Mouse (Mus musculus) heart, postnatal 25 days (tissue): ENCODE measurements around the gene Ssr1. TPM values are rescaled to one million over a fixed set of nuclear protein-coding genes. Genes with fewer than 3 reads are reported as not detected.

ENCODE experiments used
- DNase-seq: peaks from one replicate; pipeline ENCODE4 v3.0.0; 2022; ENCODE audit warnings: low spot score
- intact Hi-C: fragments of 180-260 bp; cut with DNase I; formaldehyde crosslinking; loops from one replicate; pipeline ENCODE4 v1.15.1; 2025
- total RNA-seq, 2 experiments: library from RNA; stranded (reverse); gene quantifications; 2 replicates each; pipeline ENCODE4 v1.2.3; 2021

Gene Ssr1
- total RNA-seq, 2 experiments from 2014 or later, result 41.8 to 41.9 TPM

GRCm38 (mm10) chr13:37958498-37959238, 35.3 kb downstream of the Ssr1 start:
- intact Hi-C loops, result no loop called here
- DNase-seq, result no peak

DNA sequence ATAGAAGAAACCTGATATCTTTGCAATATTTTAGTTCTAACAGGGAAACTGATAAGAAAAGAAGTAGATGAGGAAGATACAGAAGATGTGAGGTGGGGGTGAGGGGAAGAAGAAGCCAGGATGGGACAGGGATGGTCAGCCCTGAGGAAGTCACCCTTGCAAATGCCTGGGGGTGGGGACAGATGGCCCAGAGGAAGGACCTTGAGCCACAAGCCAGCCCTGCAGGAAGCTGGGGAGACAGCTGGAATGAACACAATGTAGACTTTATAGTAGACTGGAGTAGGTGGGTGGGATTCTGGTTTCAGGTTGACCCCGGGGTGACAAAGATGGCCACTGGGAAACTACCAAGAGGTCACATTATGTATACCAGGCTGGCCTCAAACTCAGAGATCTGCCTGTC, 39.7 kb downstream of the Ssr1 start:
- intact Hi-C loops, result no loop called here

DNA sequence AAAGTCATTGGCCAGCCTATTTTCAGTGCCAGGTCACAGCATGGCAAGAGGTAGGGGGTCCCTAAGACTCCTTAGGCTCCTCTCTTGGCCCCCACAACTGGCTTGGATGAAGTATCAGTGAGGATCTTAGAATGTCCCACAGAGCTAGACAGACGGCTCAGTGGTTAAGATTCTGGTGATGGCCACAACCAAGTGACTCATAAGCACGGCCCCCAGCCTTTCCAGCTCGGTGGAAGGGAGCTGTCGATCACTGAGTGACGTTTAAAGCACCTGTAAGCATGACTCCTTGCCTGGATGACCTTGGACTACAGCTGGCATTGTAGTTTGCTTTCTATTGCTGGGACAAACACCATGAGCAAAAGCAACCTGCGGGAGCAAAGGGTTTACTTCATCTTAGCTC, 41.0 kb downstream of the Ssr1 start:
- intact Hi-C loops, result no loop called here
- no peak for DNase-seq

More for the DNA sequence above, 39.7 kb downstream of the Ssr1 start:
- no peak for DNase-seq

DNA sequence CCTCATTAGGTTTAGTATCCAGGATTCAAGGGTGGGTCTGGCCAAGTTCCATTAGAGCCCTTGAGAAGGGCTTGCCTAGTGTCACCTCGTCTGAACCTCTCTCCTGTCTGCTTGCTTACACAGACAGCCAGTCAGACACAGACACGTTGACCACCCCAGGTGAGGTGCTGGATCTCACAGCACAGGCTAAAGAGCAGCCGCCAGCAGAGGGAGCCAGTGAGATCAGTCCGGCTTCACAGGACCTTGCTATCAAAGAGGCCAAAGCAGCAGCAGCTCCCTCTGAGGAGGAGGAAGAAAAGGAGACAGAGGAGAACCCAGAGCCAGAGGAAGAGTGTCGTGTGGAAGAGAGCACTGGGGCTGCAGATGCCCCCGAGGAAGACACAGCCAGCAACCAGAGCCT, 47.3 kb downstream of the Ssr1 start:
- peak; percentile 41 for DNase-seq
- intact Hi-C loops, result no loop called here

GRCm38 (mm10) chr13:37945392-37945791, 48.6 kb downstream of the Ssr1 start:
- DNase-seq, result no peak
- intact Hi-C loops, result loop anchor here (2.0 kb wide), 1 partner anchor 511 kb away; no protein-coding TSS in a partner anchor

- intact Hi-C loops, result loop anchor here (2.0 to 5.0 kb wide), 3 partner anchors 117 to 510 kb away; no protein-coding TSS in a partner anchor
- DNase-seq, result no peak
Observed at GRCm38 (mm10) chr13:37944306-37944705, 49.7 kb downstream of the Ssr1 start.

- intact Hi-C loops, result loop anchor here (5.0 kb wide), 2 partner anchors 116 to 486 kb away; no protein-coding TSS in a partner anchor
- no peak for DNase-seq
Observed at GRCm38 (mm10) chr13:37943466-37943865, 50.6 kb downstream of the Ssr1 start.

- DNase-seq, result no peak
- intact Hi-C loops, result loop anchor here (5.0 kb wide), 2 partner anchors 116 to 486 kb away; no protein-coding TSS in a partner anchor
Observed at GRCm38 (mm10) chr13:37942887-37943331, 51.1 kb downstream of the Ssr1 start.

GRCm38 (mm10) chr13:37941950-37942886, 51.8 kb downstream of the Ssr1 start:
- no peak for DNase-seq
- intact Hi-C loops, result loop anchor here (5.0 kb wide), 2 partner anchors 115 to 485 kb away; no protein-coding TSS in a partner anchor

- intact Hi-C loops, result loop anchor here (5.0 kb wide), 2 partner anchors 114 to 484 kb away; no protein-coding TSS in a partner anchor
- no peak for DNase-seq
Observed at GRCm38 (mm10) chr13:37941138-37941645, 52.8 kb downstream of the Ssr1 start.

DNA sequence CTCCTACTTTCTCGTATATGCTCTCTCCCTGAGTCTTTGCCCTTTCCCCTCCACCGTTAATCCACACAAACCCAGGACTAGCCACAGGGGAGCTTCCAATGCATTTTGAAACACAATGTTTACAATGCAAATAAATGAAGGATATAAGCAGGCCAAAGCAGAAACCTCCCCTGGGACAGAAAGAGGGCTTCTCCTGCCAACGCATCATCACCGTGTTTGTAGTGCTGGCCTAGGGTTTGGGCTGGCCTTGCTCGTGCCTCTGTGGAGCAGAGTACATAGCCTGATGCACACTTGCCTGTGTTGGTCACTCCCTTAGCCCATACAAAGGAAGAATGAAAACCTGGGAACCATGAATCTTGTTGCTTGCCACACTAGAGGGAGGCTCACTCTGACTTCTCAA, 53.4 kb downstream of the Ssr1 start:
- intact Hi-C loops, result loop anchor here (5.0 kb wide), 2 partner anchors 113 to 483 kb away; no protein-coding TSS in a partner anchor
- DNase-seq, result no peak

DNA sequence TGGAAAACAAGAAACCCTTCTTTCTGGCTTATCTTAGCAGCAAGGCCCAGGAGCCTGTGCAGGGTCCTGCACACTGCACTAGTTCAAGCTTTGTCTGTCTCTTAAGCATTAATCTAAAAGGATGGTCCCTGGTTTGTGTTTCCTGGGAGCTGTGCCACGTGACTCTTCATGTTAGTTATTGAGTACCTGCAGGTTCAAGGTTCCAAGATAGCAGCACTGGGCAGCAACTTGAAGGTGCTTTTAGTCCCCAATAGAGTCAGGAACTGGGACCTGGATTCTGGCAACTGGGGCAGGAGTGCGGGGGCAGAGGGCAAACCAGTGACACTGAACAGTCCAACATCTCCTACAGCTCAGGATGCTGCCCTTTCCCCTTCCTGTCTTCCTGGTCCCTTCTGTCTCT, 53.9 kb downstream of the Ssr1 start:
- DNase-seq, result no peak
- intact Hi-C loops, result loop anchor here (5.0 kb wide), 2 partner anchors 113 to 483 kb away; no protein-coding TSS in a partner anchor

DNA sequence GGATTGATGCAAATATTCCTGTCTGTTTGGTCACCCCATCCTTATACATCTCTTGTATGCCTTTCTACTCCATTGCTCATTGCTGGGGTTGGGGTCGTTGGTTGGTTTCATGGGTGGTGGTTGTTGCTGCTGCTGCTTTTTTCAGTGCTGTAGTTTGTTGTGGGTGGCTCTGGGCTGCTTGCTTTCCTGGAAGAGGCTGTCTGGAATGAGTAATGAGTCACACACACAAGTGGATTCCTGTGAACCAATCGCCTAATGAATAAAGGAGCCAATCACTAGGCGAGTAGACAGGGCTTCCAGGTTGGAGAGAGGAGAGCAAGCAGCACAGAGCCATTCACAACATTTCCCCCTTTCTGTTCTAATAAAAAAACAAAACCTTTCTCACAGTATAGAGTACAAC, 57.7 kb downstream of the Ssr1 start:
- DNase-seq, result no peak
- intact Hi-C loops, result no loop called here

DNA sequence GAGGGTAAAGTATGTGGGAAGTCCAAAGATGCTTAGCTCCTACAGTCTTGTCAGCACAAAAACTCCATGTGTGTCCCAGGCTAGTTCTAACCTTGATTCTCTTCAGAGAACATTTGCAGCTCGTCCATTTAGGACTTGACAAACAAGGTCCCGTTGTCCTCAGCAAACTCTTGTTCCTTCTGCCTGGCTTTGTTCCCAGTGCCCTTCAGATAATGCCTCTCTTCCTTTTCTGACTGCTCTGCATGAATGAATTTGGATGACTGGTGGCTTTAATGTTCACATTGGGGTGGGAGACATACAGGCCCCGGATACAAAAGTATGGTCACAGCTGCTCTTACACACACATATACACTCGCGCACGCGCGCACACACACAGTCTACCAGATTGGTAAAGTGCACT, 59.1 kb downstream of the Ssr1 start:
- intact Hi-C loops, result no loop called here
- no peak for DNase-seq

DNA sequence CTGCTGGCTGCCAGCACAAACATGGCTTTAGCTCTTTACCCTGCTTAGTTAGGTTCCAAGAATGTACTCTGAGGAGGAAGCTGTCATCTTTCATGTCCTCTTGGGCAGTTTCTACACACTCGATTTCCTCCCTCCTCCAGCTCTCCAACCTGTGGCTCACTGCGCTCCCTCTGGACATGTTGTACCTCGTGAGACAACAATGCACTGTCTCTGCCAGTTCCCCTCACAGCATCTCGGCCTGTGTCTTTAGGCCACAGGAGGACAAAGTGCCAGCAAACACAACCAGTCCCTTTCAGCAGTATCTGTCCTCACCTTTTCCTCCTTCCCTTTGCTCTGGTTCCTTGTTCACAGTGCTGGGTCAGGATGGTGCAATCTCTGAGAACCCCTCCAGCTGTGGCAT, 59.9 kb downstream of the Ssr1 start:
- intact Hi-C loops, result no loop called here
- no peak for DNase-seq

GRCm38 (mm10) chr13:37931210-37931922, 62.7 kb downstream of the Ssr1 start:
- intact Hi-C loops, result no loop called here
- DNase-seq, result no peak

- DNase-seq, result no peak
- intact Hi-C loops, result no loop called here
Observed at GRCm38 (mm10) chr13:37930621-37931020, 63.4 kb downstream of the Ssr1 start.

GRCm38 (mm10) chr13:37930091-37930490, 63.9 kb downstream of the Ssr1 start:
- no peak for DNase-seq
- intact Hi-C loops, result no loop called here

GRCm38 (mm10) chr13:37929532-37929931, 64.5 kb downstream of the Ssr1 start:
- intact Hi-C loops, result no loop called here
- no peak for DNase-seq

DNA sequence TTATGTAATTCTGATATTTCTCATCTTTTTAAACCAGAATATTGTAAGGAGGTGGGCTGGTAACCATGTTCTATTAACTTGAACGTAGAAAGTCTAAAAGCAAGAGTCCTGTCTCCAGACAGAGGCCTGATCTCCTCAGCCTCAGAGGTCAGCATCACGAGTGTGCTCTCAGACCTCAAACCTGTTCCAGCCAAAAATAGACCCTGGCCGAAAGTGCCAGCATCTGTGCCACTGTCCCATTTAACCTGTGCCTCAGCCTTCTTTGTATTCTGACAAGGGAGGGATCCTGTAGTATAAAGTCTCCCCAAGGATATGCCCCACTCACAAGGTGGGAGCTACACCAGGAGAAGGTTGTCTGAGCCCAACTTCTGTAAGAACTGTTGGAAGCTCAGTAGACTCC, 67.6 kb downstream of the Ssr1 start:
- no peak for DNase-seq
- intact Hi-C loops, result no loop called here
